Mouse (Mus musculus) midbrain, embryonic 11.5 days (tissue): Measurements from ENCODE around the gene Prc1. TPM values are rescaled to one million over a fixed set of nuclear protein-coding genes. Genes with fewer than 3 reads are reported as not detected.

Experiments
- ATAC-seq: fragments of 200-750 bp; cut with Nextera tagmentation; 2 replicates; pipeline ENCODE4 v1.8.0; 2017; ENCODE audit warnings: moderate TSS enrichment, moderate library complexity; ENCODE audit not compliant: low FRiP score
- DNase-seq: peaks from one replicate; pipeline ENCODE4 v3.0.0; 2015; ENCODE audit warnings: low spot score; ENCODE audit errors: missing footprints
- H3K27ac ChIP-seq: fragments of 300-500 bp; sonication (generic); 2 replicates; pipeline ENCODE4 v1.5.1; 2014; ENCODE audit warnings: low read depth, low read length
- H3K27me3 ChIP-seq: fragments of 300-500 bp; sonication (generic); 2 replicates; pipeline ENCODE4 v1.6.1; 2014; ENCODE audit warnings: mild to moderate bottlenecking, low read length, moderate library complexity, mixed read lengths; ENCODE audit not compliant: control insufficient read depth, insufficient read depth
- H3K36me3 ChIP-seq: fragments of 300-500 bp; sonication (generic); 2 replicates; pipeline ENCODE4 v1.6.1; 2014; ENCODE audit warnings: mild to moderate bottlenecking, low read length, moderate library complexity, mixed read lengths; ENCODE audit not compliant: control insufficient read depth, insufficient read depth
- H3K4me1 ChIP-seq: fragments of 300-500 bp; sonication (generic); 2 replicates; pipeline ENCODE4 v1.6.1; 2014; ENCODE audit warnings: low read length; ENCODE audit not compliant: control insufficient read depth, insufficient read depth
- H3K4me2 ChIP-seq: fragments of 300-500 bp; sonication (generic); 2 replicates; pipeline ENCODE4 v1.6.1; 2014; ENCODE audit warnings: mild to moderate bottlenecking, moderate library complexity
- H3K4me3 ChIP-seq: fragments of 300-500 bp; sonication (generic); 2 replicates; pipeline ENCODE4 v1.5.1; 2014; ENCODE audit warnings: low read depth, low read length
- H3K9ac ChIP-seq: fragments of 300-500 bp; sonication (generic); 2 replicates; pipeline ENCODE4 v1.6.1; 2014; ENCODE audit warnings: low read length
- H3K9me3 ChIP-seq: fragments of 300-500 bp; sonication (generic); 2 replicates; pipeline ENCODE4 v1.6.1; 2016; ENCODE audit warnings: low read length; ENCODE audit not compliant: control insufficient read depth
- WGBS: fragments of 180-500 bp; shearing (Covaris S2); extraction: QIAGEN DNeasy Blood & Tissue Kit; methylation state at CpG from one replicate; pipeline ENCODE4 v1.1.7; 2014; 5-methylcytosine and 5-hydroxymethylcytosine counted together
- polyA plus RNA-seq: library from polyadenylated mRNA; unstranded; fragments of >200 nt; fragmentation: Nextera tagmentation; extraction: Ambion mirVana; gene quantifications from 2 replicates; pipeline ENCODE4 v1.2.1, GENCODE M21; 2014

Prc1 gene
- 231 and 232 TPM in 2 replicates for polyA plus RNA-seq

GRCm38 (mm10) chr7:80294062-80294763 lies at the start of gene Prc1:
Gene Prc1, plus strand, starts transcription at chr7:80294450.
- Histone ChIP-seq H3K4me3 (peak within 1 kb of the TSS; percentile 83), H3K36me3 (peaks cover 4% of the 10 kb centered on the region; the same call in 1 of the 2 replicates), H3K27ac (peak within 1 kb of the TSS; percentile 71), H3K9ac (peak within 1 kb of the TSS; percentile 84), H3K4me2 (peak within 1 kb of the TSS; percentile 53), H3K9me3 (no peaks in the 10 kb centered on the region), H3K27me3 (no peaks in the 10 kb centered on the region), H3K4me1 (peaks cover 5% of the 10 kb centered on the region)
- WGBS: 0% methylated on average over 52 of the region's 52 CpGs
- DNase-seq: peak; percentile 100
- ATAC-seq: peak; percentile 99

- H3K27me3 ChIP-seq: no peaks in the 10 kb centered on the region
- H3K9ac ChIP-seq: no peak overlapping the region
- ATAC-seq (no peak), DNase-seq (no peak)
- H3K36me3 ChIP-seq: 0 out of 2 replicates have a peak, but pooled peaks cover 2% of the 10 kb centered on the region
- H3K9me3 ChIP-seq: no peaks in the 10 kb centered on the region
- 95% methylated on average over 4 of the region's 4 CpGs for WGBS
- H3K4me2 ChIP-seq: no peak overlapping the region
- H3K4me1 ChIP-seq: no peaks in the 10 kb centered on the region
- H3K27ac ChIP-seq: no peak overlapping the region
- H3K4me3 ChIP-seq: no peak overlapping the region
Measured at GRCm38 (mm10) chr7:80244851-80245250, 49.4 kb upstream of the Prc1 start.

GRCm38 (mm10) chr7:80246148-80246721 lies 48.0 kb upstream of the Prc1 start, which contains the start of gene Ttll13:
Gene Ttll13, plus strand, starts transcription at chr7:80246376.
- ATAC-seq: peak; percentile 98
- H3K4me3 ChIP-seq: peak within 1 kb of the TSS; percentile 44
- WGBS: under 1% methylated on average over 48 of the region's 48 CpGs

GRCm38 (mm10) chr7:80246859-80247258 lies 47.4 kb upstream of the Prc1 start:
- WGBS: 74% methylated on average over 7 of the region's 7 CpGs
- H3K36me3 ChIP-seq: no peaks in the 10 kb centered on the region
- ATAC-seq: no peak
- no peak overlapping the region; the same call in 1 of the 2 replicates for H3K9ac ChIP-seq
- H3K27me3 ChIP-seq: no peaks in the 10 kb centered on the region
- DNase-seq: no peak
- no peaks in the 10 kb centered on the region for H3K4me1 ChIP-seq
- no peaks in the 10 kb centered on the region for H3K9me3 ChIP-seq
- H3K4me3 ChIP-seq: peak overlapping the region; percentile 44
- H3K27ac ChIP-seq: no peak overlapping the region; the same call in 1 of the 2 replicates
- H3K4me2 ChIP-seq: peak overlapping the region; percentile 49; the same call in 1 of the 2 replicates

More at GRCm38 (mm10) chr7:80246148-80246721, 48.0 kb upstream of the Prc1 start, which contains the start of gene Ttll13:
- Histone ChIP-seq H3K4me1 (no peaks in the 10 kb centered on the region), H3K27ac (peak within 1 kb of the TSS; percentile 76), H3K36me3 (0 out of 2 replicates have a peak, but pooled peaks cover under 1% of the 10 kb centered on the region), H3K9ac (peak within 1 kb of the TSS; percentile 73), H3K4me2 (peak within 1 kb of the TSS; percentile 49), H3K9me3 (no peaks in the 10 kb centered on the region), H3K27me3 (no peaks in the 10 kb centered on the region)
- DNase-seq: peak; percentile 100

GRCm38 (mm10) chr7:80252437-80252836 lies 41.8 kb upstream of the Prc1 start:
- DNase-seq (peak; percentile 62), ATAC-seq (no peak)
- Histone ChIP-seq H3K9ac (no peak overlapping the region), H3K27ac (no peak overlapping the region), H3K4me1 (no peaks in the 10 kb centered on the region), H3K36me3 (no peaks in the 10 kb centered on the region), H3K9me3 (no peaks in the 10 kb centered on the region), H3K27me3 (no peaks in the 10 kb centered on the region), H3K4me2 (no peak overlapping the region), H3K4me3 (no peak overlapping the region)
- WGBS: 82% methylated on average over 7 of the region's 7 CpGs

GRCm38 (mm10) chr7:80252886-80253285 lies 41.4 kb upstream of the Prc1 start:
- Histone ChIP-seq H3K9me3 (no peaks in the 10 kb centered on the region), H3K36me3 (no peaks in the 10 kb centered on the region), H3K9ac (no peak overlapping the region), H3K27ac (no peak overlapping the region), H3K4me1 (no peaks in the 10 kb centered on the region), H3K27me3 (no peaks in the 10 kb centered on the region), H3K4me3 (no peak overlapping the region), H3K4me2 (no peak overlapping the region)
- no peak for ATAC-seq
- 91% methylated on average over 11 of the region's 11 CpGs for WGBS
- no peak for DNase-seq

GRCm38 (mm10) chr7:80255981-80256380 lies 38.3 kb upstream of the Prc1 start:
- Histone ChIP-seq H3K36me3 (no peaks in the 10 kb centered on the region), H3K4me1 (peaks cover 2% of the 10 kb centered on the region; the same call in 1 of the 2 replicates), H3K4me2 (no peak overlapping the region), H3K27ac (no peak overlapping the region), H3K4me3 (no peak overlapping the region), H3K9me3 (no peaks in the 10 kb centered on the region), H3K27me3 (no peaks in the 10 kb centered on the region), H3K9ac (no peak overlapping the region)
- ATAC-seq: no peak
- DNase-seq: no peak
- WGBS: 83% methylated on average over 2 of the region's 2 CpGs

GRCm38 (mm10) chr7:80257706-80258105 lies 36.5 kb upstream of the Prc1 start:
- H3K27me3 ChIP-seq: no peaks in the 10 kb centered on the region
- no peak overlapping the region for H3K4me3 ChIP-seq
- ATAC-seq (no peak), DNase-seq (no peak)
- no peak overlapping the region for H3K27ac ChIP-seq
- peaks cover 10% of the 10 kb centered on the region for H3K4me1 ChIP-seq
- no peak overlapping the region for H3K9ac ChIP-seq
- 76% methylated on average over 2 of the region's 2 CpGs for WGBS
- H3K36me3 ChIP-seq: no peaks in the 10 kb centered on the region
- H3K4me2 ChIP-seq: no peak overlapping the region
- no peaks in the 10 kb centered on the region for H3K9me3 ChIP-seq
